ENCODE assay signal across 8 mouse cellular contexts in genomic region chr6:5390952-5391351, GRCm38 (mm10). TPM values are rescaled to one million over a fixed set of nuclear protein-coding genes. Genes with fewer than 3 reads are reported as not detected.
A peak's percentile ranks its signal among the peaks of the same experiment; 100 is the strongest.
DNase-seq lines count a peak whose midpoint lies in the region; ATAC-seq and TF ChIP-seq lines count a peak whose summit lies in the region.
"Had no signal": no experiment of that assay in that cellular context is flagged by ENCODE, and none has a peak within 500 bp of the region (broad histone marks: within the 10 kb centered on the region; RNA-seq: fewer than 3 reads in every experiment).

No protein-coding gene starts in this region.

- H3K27ac ChIP-seq in lung, embryonic 14.5 days (ENCODE audit: low read depth) = 0 out of 2 replicates have a peak overlapping the region, but pooled peaks have one; percentile 15
- no peak overlapping the region for H3K27ac ChIP-seq in forebrain, embryonic 16.5 days (ENCODE audit: low read length)
- no peak overlapping the region; the same call in 1 of the 2 replicates for H3K27ac ChIP-seq in limb, embryonic 14.5 days (replicated peaks; ENCODE audit: low read depth, low read length)
- H3K27ac ChIP-seq in stomach, embryonic 15.5 days = no peak overlapping the region

- TF ChIP-seq POLR2A in limb, embryonic 14.5 days (IDR thresholded peaks at IDR 0.05; ENCODE audit: borderline replicate concordance, extremely low read depth, insufficient read depth, insufficient read length) = no peak

- H3K4me2 ChIP-seq in lung, embryonic 14.5 days = peak overlapping the region; percentile 71
- peak overlapping the region; percentile 5; the same call in 1 of the 2 replicates for H3K4me2 ChIP-seq in forebrain, embryonic 16.5 days (ENCODE audit: low read length)
- H3K4me2 ChIP-seq in limb, embryonic 14.5 days (replicated peaks; ENCODE audit: low read depth, low read length, severe bottlenecking) = peak overlapping the region; percentile 48
- H3K4me2 ChIP-seq in stomach, embryonic 15.5 days = peak overlapping the region; percentile 56; the same call in 1 of the 2 replicates

- no peak for TF ChIP-seq CTCF in lung, embryonic 14.5 days (IDR thresholded peaks at IDR 0.05; ENCODE audit: low read depth)

- 24% methylated on average over 10 of the region's 10 CpGs for WGBS in lung, embryonic 14.5 days
- 18% methylated on average over 10 of the region's 10 CpGs for WGBS in forebrain, embryonic 16.5 days
- WGBS in limb, embryonic 14.5 days = 17% methylated on average over 10 of the region's 10 CpGs
- WGBS in stomach, embryonic 15.5 days = 38% methylated on average over 10 of the region's 10 CpGs

- DNase-seq in lung, embryonic 14.5 days = no peak
- no peak for DNase-seq in lung, adult 18-20 months
- DNase-seq in limb, embryonic 14.5 days (ENCODE audit: low spot score) = no peak
- DNase-seq in adrenal gland, postnatal 14 days = no peak
- no peak for DNase-seq in adrenal gland, postnatal 25 days
- DNase-seq: thymus, postnatal 25 days had no signal

- no peaks in the 10 kb centered on the region for H3K36me3 ChIP-seq in lung, embryonic 14.5 days (ENCODE audit: insufficient read depth)
- no peaks in the 10 kb centered on the region for H3K36me3 ChIP-seq in forebrain, embryonic 16.5 days (ENCODE audit: control insufficient read depth, insufficient read depth)
- no peaks in the 10 kb centered on the region for H3K36me3 ChIP-seq in limb, embryonic 14.5 days (ENCODE audit: control insufficient read depth, insufficient read depth, low read length)
- no peaks in the 10 kb centered on the region for H3K36me3 ChIP-seq in stomach, embryonic 15.5 days

- no peak for ATAC-seq in lung, embryonic 14.5 days (ENCODE audit: insufficient read depth)
- ATAC-seq in forebrain, embryonic 16.5 days = no peak
- ATAC-seq in limb, embryonic 14.5 days (ENCODE audit: low FRiP score, low read depth) = no peak
- ATAC-seq in stomach, embryonic 15.5 days (ENCODE audit: insufficient read depth, low FRiP score, low read depth) = no peak

- peak overlapping the region; percentile 37 for H3K4me3 ChIP-seq in lung, embryonic 14.5 days (ENCODE audit: low read depth, low read length)
- peak overlapping the region; percentile 20; the same call in 1 of the 2 replicates for H3K4me3 ChIP-seq in forebrain, embryonic 16.5 days (replicated peaks; ENCODE audit: low read length)
- peak overlapping the region; percentile 38 for H3K4me3 ChIP-seq in limb, embryonic 14.5 days (replicated peaks; ENCODE audit: low read length)
- peak overlapping the region; percentile 10; the same call in 1 of the 2 replicates for H3K4me3 ChIP-seq in stomach, embryonic 15.5 days (replicated peaks)

- no peaks in the 10 kb centered on the region for H3K27me3 ChIP-seq in lung, embryonic 14.5 days (ENCODE audit: insufficient read depth, low read length)
- peaks cover 2% of the 10 kb centered on the region; the same call in 1 of the 2 replicates for H3K27me3 ChIP-seq in forebrain, embryonic 16.5 days (replicated peaks; ENCODE audit: control insufficient read depth, insufficient read depth, low read length)
- no peaks in the 10 kb centered on the region for H3K27me3 ChIP-seq in limb, embryonic 14.5 days (ENCODE audit: control insufficient read depth, insufficient read depth, low read length)
- no peaks in the 10 kb centered on the region for H3K27me3 ChIP-seq in stomach, embryonic 15.5 days (replicated peaks)

- H3K9me3 ChIP-seq in lung, embryonic 14.5 days (ENCODE audit: low read depth, low read length) = no peaks in the 10 kb centered on the region
- no peaks in the 10 kb centered on the region for H3K9me3 ChIP-seq in forebrain, embryonic 16.5 days (ENCODE audit: control insufficient read depth, low read length)
- no peaks in the 10 kb centered on the region for H3K9me3 ChIP-seq in limb, embryonic 14.5 days (ENCODE audit: control insufficient read depth, low read length)
- H3K9me3 ChIP-seq in stomach, embryonic 15.5 days = no peaks in the 10 kb centered on the region

- H3K9ac ChIP-seq in lung, embryonic 14.5 days = no peak overlapping the region
- H3K9ac ChIP-seq in forebrain, embryonic 16.5 days (replicated peaks; ENCODE audit: low read depth, low read length) = no peak overlapping the region
- peak overlapping the region; percentile 60 for H3K9ac ChIP-seq in limb, embryonic 14.5 days (ENCODE audit: low read depth, low read length, severe bottlenecking)
- no peak overlapping the region for H3K9ac ChIP-seq in stomach, embryonic 15.5 days

- no peaks in the 10 kb centered on the region; the same call in 1 of the 2 replicates for H3K4me1 ChIP-seq in lung, embryonic 14.5 days (ENCODE audit: insufficient read depth)
- H3K4me1 ChIP-seq in forebrain, embryonic 16.5 days (replicated peaks; ENCODE audit: control insufficient read depth, insufficient read depth, low read length) = peaks cover 5% of the 10 kb centered on the region
- H3K4me1 ChIP-seq in limb, embryonic 14.5 days (ENCODE audit: control insufficient read depth, insufficient read depth, low read length) = peaks cover 7% of the 10 kb centered on the region
- H3K4me1 ChIP-seq in stomach, embryonic 15.5 days = no peaks in the 10 kb centered on the region

RNA-seq across cellular contexts. Expression of gene Asb4, which starts 7.8 kb away (rescaled TPM):
- polyA plus RNA-seq in lung, embryonic 14.5 days (2014; fragmentation: Nextera tagmentation; extraction: Ambion mirVana) = 8.6 and 10.8 TPM in 2 replicates
- polyA plus RNA-seq in forebrain, embryonic 16.5 days (2015; fragmentation: Nextera tagmentation; extraction: Ambion mirVana) = 10.8 and 16.4 TPM in 2 replicates
- polyA plus RNA-seq in limb, embryonic 14.5 days (2012; rRNA removed) = 43.9 and 49.5 TPM in 2 replicates
- 29.4 and 31.4 TPM in 2 replicates for polyA plus RNA-seq in limb, embryonic 14.5 days (2014; fragmentation: Nextera tagmentation; extraction: Ambion mirVana)
- 12.4 and 15.9 TPM in 2 replicates for polyA plus RNA-seq in stomach, embryonic 15.5 days (2015; fragmentation: Nextera tagmentation; extraction: Ambion mirVana)
- total RNA-seq in adrenal gland, postnatal 14 days (2021) = 5.3 and 5.7 TPM in 2 replicates
- 2.6 and 3.5 TPM in 2 replicates for total RNA-seq in adrenal gland, postnatal 25 days (2021)

Comparison
In these comparisons a context has a peak if more than half of its experiments do, and no peak if none do; other contexts are left out.
1. H3K4me2 ChIP-seq: peak in every context shown above with its lines; median percentile 71 in lung, embryonic 14.5 days; 56 in stomach, embryonic 15.5 days; 48 in limb, embryonic 14.5 days; 5 in forebrain, embryonic 16.5 days.